Mouse (Mus musculus) layer of hippocampus, adult 2 months (tissue): ENCODE measurements around the gene Axl. TPM values are rescaled to one million over a fixed set of nuclear protein-coding genes. Genes with fewer than 3 reads are reported as not detected.

Experiments used
- DNase-seq, 2 experiments: peaks; one replicate each; pipeline ENCODE4 v3.0.0; 2022; ENCODE audit warnings: low spot score in 2 of 2
- H3K27ac ChIP-seq: fragments of 200-600 bp; 2 replicates; pipeline ENCODE4 v1.8.1; 2022
- H3K4me3 ChIP-seq: fragments of 200-600 bp; 2 replicates; pipeline ENCODE4 v1.8.1; 2022; ENCODE audit warnings: mild to moderate bottlenecking
- CTCF ChIP-seq: fragments of 200-600 bp; conservative IDR thresholded peaks from 2 replicates; pipeline ENCODE4 v1.8.1; 2022; ENCODE audit warnings: antibody characterized with exemption, mild to moderate bottlenecking, moderate library complexity
- total RNA-seq, 2 experiments: library from RNA; stranded (reverse); gene quantifications; 2 replicates each; pipeline ENCODE4 v1.2.3; 2021

Gene Axl
- total RNA-seq, 2 experiments from 2014 or later: 36.6 to 41.1 TPM

GRCm38 (mm10) chr7:25787456-25788219 lies 867 bp downstream of the Axl start:
- Histone ChIP-seq H3K4me3 (peak overlapping the region; percentile 38; the same call in 1 of the 2 replicates), H3K27ac (peak overlapping the region; percentile 69; the same call in 1 of the 2 replicates)
- no peak for TF ChIP-seq CTCF
- DNase-seq: no peak

- DNase-seq: no peak
- TF ChIP-seq CTCF: no peak
- Histone ChIP-seq H3K4me3 (peak overlapping the region; percentile 27; the same call in 1 of the 2 replicates), H3K27ac (no peak overlapping the region; the same call in 1 of the 2 replicates)
Measured at GRCm38 (mm10) chr7:25786974-25787373, 1.5 kb downstream of the Axl start.

- no peak for TF ChIP-seq CTCF
- DNase-seq: no peak
Measured at GRCm38 (mm10) chr7:25785752-25786151, 2.8 kb downstream of the Axl start.

GRCm38 (mm10) chr7:25784808-25785207 lies 3.7 kb downstream of the Axl start:
- no peak overlapping the region for H3K27ac ChIP-seq
- H3K4me3 ChIP-seq: no peak overlapping the region
- no peak for TF ChIP-seq CTCF
- DNase-seq: no peak

More at GRCm38 (mm10) chr7:25785752-25786151, 2.8 kb downstream of the Axl start:
- Histone ChIP-seq H3K4me3 (no peak overlapping the region), H3K27ac (no peak overlapping the region)

- Histone ChIP-seq H3K27ac (no peak overlapping the region), H3K4me3 (no peak overlapping the region)
- DNase-seq: no peak
- TF ChIP-seq CTCF: no peak
Measured at GRCm38 (mm10) chr7:25783746-25784145, 4.8 kb downstream of the Axl start.

- peak overlapping the region; percentile 53 for H3K27ac ChIP-seq
- H3K4me3 ChIP-seq: no peak overlapping the region
- TF ChIP-seq CTCF: no peak
- DNase-seq: no peak
Measured at GRCm38 (mm10) chr7:25782744-25783143, 5.8 kb downstream of the Axl start.

- DNase-seq: no peak
Measured at GRCm38 (mm10) chr7:25781937-25782610, 6.4 kb downstream of the Axl start.

GRCm38 (mm10) chr7:25781321-25781936 lies 7.1 kb downstream of the Axl start:
- DNase-seq: peak; percentile 75 to 84
- Histone ChIP-seq H3K27ac (peak overlapping the region; percentile 95), H3K4me3 (peak overlapping the region; percentile 51)
- no peak for TF ChIP-seq CTCF

More at GRCm38 (mm10) chr7:25781937-25782610, 6.4 kb downstream of the Axl start:
- no peak for TF ChIP-seq CTCF
- Histone ChIP-seq H3K27ac (peak overlapping the region; percentile 95), H3K4me3 (peak overlapping the region; percentile 51)

GRCm38 (mm10) chr7:25780753-25781152 lies 7.8 kb downstream of the Axl start:
- TF ChIP-seq CTCF: no peak
- no peak for DNase-seq
- Histone ChIP-seq H3K27ac (peak overlapping the region; percentile 95), H3K4me3 (no peak overlapping the region)

- peak overlapping the region; percentile 95; the same call in 1 of the 2 replicates for H3K27ac ChIP-seq
- H3K4me3 ChIP-seq: no peak overlapping the region
- no peak for TF ChIP-seq CTCF
- DNase-seq: no peak
Measured at GRCm38 (mm10) chr7:25780021-25780420, 8.5 kb downstream of the Axl start.

- DNase-seq: no peak
- Histone ChIP-seq H3K27ac (no peak overlapping the region), H3K4me3 (no peak overlapping the region)
- TF ChIP-seq CTCF: no peak
Measured at GRCm38 (mm10) chr7:25768229-25768628, 20.3 kb downstream of the Axl start.

GRCm38 (mm10) chr7:25766108-25766507 lies 22.4 kb downstream of the Axl start:
- no peak overlapping the region for H3K27ac ChIP-seq
- TF ChIP-seq CTCF: no peak
- no peak for DNase-seq
- H3K4me3 ChIP-seq: no peak overlapping the region

- H3K4me3 ChIP-seq: no peak overlapping the region
- TF ChIP-seq CTCF: no peak
- H3K27ac ChIP-seq: no peak overlapping the region
Measured at GRCm38 (mm10) chr7:25764221-25764620, 24.3 kb downstream of the Axl start.

GRCm38 (mm10) chr7:25763678-25764077 lies 24.8 kb downstream of the Axl start:
- TF ChIP-seq CTCF: no peak
- no peak for DNase-seq

More at GRCm38 (mm10) chr7:25764221-25764620, 24.3 kb downstream of the Axl start:
- DNase-seq: no peak

More at GRCm38 (mm10) chr7:25763678-25764077, 24.8 kb downstream of the Axl start:
- H3K4me3 ChIP-seq: no peak overlapping the region
- H3K27ac ChIP-seq: no peak overlapping the region
